Mouse (Mus musculus): ENCODE results near the gene Chchd5. TPM values are rescaled to one million over a fixed set of nuclear protein-coding genes. Genes with fewer than 3 reads are reported as not detected.

Gene Chchd5
- 10 to 100 TPM; 10.9 to 11.3 TPM for total RNA-seq (2021)

- intact Hi-C loops (cut with DNase I) = loop anchor here (1.0 to 5.0 kb wide), 3 partner anchors 28 to 128 kb away; partner anchors contain the start of gene Slc20a1
- peak; percentile 92 to 99 for DNase-seq (ENCODE audit: low spot score in 2 of 2)
These were observed at the start of gene Chchd5 for GRCm38 (mm10) chr2:129129412-129129929. TSS of gene Chchd5 (plus strand) at chr2:129129700.

GRCm38 (mm10) chr2:129081097-129081496, 48.4 kb upstream of the Chchd5 start:
- no peak for DNase-seq (ENCODE audit: low spot score in 2 of 2)
- intact Hi-C loops (cut with DNase I) = loop anchor here (5.0 kb wide), 1 partner anchor 134 kb away; no protein-coding TSS in a partner anchor

- DNase-seq (ENCODE audit: low spot score in 2 of 2) = no peak
- intact Hi-C loops (cut with DNase I) = loop anchor here (5.0 kb wide), 1 partner anchor 136 kb away; no protein-coding TSS in a partner anchor
These were observed 46.0 kb upstream of the Chchd5 start for GRCm38 (mm10) chr2:129083514-129083913.

- intact Hi-C loops (cut with DNase I) = loop anchor here (5.0 kb wide), 1 partner anchor 138 kb away; no protein-coding TSS in a partner anchor
- DNase-seq (ENCODE audit: low spot score in 2 of 2) = no peak
These were observed 44.5 kb upstream of the Chchd5 start for GRCm38 (mm10) chr2:129084959-129085358.

- intact Hi-C loops (cut with DNase I) = no loop called here
- no peak for DNase-seq (ENCODE audit: low spot score in 2 of 2)
These were observed 42.0 kb upstream of the Chchd5 start for GRCm38 (mm10) chr2:129087520-129087919.

- intact Hi-C loops (cut with DNase I) = loop anchor here (2.0 to 5.0 kb wide), 2 partner anchors 20 to 92 kb away; no protein-coding TSS in a partner anchor
- peak in 1 of 2 experiments; percentile 73 for DNase-seq (ENCODE audit: low spot score in 2 of 2)
These were observed 39.1 kb upstream of the Chchd5 start for GRCm38 (mm10) chr2:129090370-129090769.

- peak; percentile 42 to 76 for DNase-seq (ENCODE audit: low spot score in 2 of 2)
- intact Hi-C loops (cut with DNase I) = loop anchor here (5.0 kb wide), 1 partner anchor 89 kb away; no protein-coding TSS in a partner anchor
These were observed 36.7 kb upstream of the Chchd5 start for GRCm38 (mm10) chr2:129092810-129093209.

- DNase-seq (ENCODE audit: low spot score in 2 of 2) = peak; percentile 45 to 81
- intact Hi-C loops (cut with DNase I) = loop anchor here (5.0 kb wide), 1 partner anchor 88 kb away; no protein-coding TSS in a partner anchor
These were observed 35.4 kb upstream of the Chchd5 start for GRCm38 (mm10) chr2:129093926-129094724.

GRCm38 (mm10) chr2:129100784-129101310, 28.7 kb upstream of the Chchd5 start, which contains the start of gene Polr1b:
TSS of gene Polr1b (plus strand) at chr2:129100995.
- intact Hi-C loops (cut with DNase I) = loop anchor here (1.0 to 10.0 kb wide), 2 partner anchors 28 to 236 kb away; partner anchors contain the start of genes Chchd5 and Fbln7
- peak; percentile 93 to 98 for DNase-seq (ENCODE audit: low spot score in 2 of 2)

GRCm38 (mm10) chr2:129112924-129113323, 16.6 kb upstream of the Chchd5 start:
- intact Hi-C loops (cut with DNase I) = loop anchor here (10.0 kb wide), 1 partner anchor 428 kb away; the partner anchor contains the start of gene Anapc1
- DNase-seq (ENCODE audit: low spot score in 2 of 2) = no peak

- intact Hi-C loops (cut with DNase I) = loop anchor here (10.0 kb wide), 1 partner anchor 431 kb away; the partner anchor contains the start of gene Anapc1
- no peak for DNase-seq (ENCODE audit: low spot score in 2 of 2)
These were observed 13.7 kb upstream of the Chchd5 start for GRCm38 (mm10) chr2:129115706-129116367.

GRCm38 (mm10) chr2:129116368-129116739, 13.1 kb upstream of the Chchd5 start:
- DNase-seq (ENCODE audit: low spot score in 2 of 2) = no peak
- intact Hi-C loops (cut with DNase I) = loop anchor here (10.0 kb wide), 1 partner anchor 432 kb away; the partner anchor contains the start of gene Anapc1

GRCm38 (mm10) chr2:129118061-129118460, 11.4 kb upstream of the Chchd5 start:
- DNase-seq (ENCODE audit: low spot score in 2 of 2) = no peak
- intact Hi-C loops (cut with DNase I) = loop anchor here (10.0 kb wide), 1 partner anchor 433 kb away; the partner anchor contains the start of gene Anapc1

GRCm38 (mm10) chr2:129121986-129122385, 7.5 kb upstream of the Chchd5 start:
- intact Hi-C loops (cut with DNase I) = no loop called here
- DNase-seq (ENCODE audit: low spot score in 2 of 2) = no peak

GRCm38 (mm10) chr2:129129987-129130545, 566 bp downstream of the Chchd5 start:
- intact Hi-C loops (cut with DNase I) = loop anchor here (1.0 to 10.0 kb wide), 4 partner anchors 29 to 235 kb away; partner anchors contain the start of gene Slc20a1
- DNase-seq (ENCODE audit: low spot score in 2 of 2) = peak in 1 of 2 experiments; percentile 9

GRCm38 (mm10) chr2:129130776-129131175, 1.3 kb downstream of the Chchd5 start:
- intact Hi-C loops (cut with DNase I) = loop anchor here (10.0 kb wide), 1 partner anchor 234 kb away; no protein-coding TSS in a partner anchor
- no peak for DNase-seq (ENCODE audit: low spot score in 2 of 2)

GRCm38 (mm10) chr2:129132231-129132630, 2.7 kb downstream of the Chchd5 start:
- intact Hi-C loops (cut with DNase I) = loop anchor here (10.0 kb wide), 1 partner anchor 233 kb away; no protein-coding TSS in a partner anchor
- no peak for DNase-seq (ENCODE audit: low spot score in 2 of 2)

GRCm38 (mm10) chr2:129133006-129133805, 3.7 kb downstream of the Chchd5 start:
- intact Hi-C loops (cut with DNase I) = loop anchor here (10.0 kb wide), 1 partner anchor 232 kb away; no protein-coding TSS in a partner anchor
- DNase-seq (ENCODE audit: low spot score in 2 of 2) = peak; percentile 53 to 95
